Mouse (Mus musculus) hindbrain, embryonic 16.5 days (tissue): ENCODE data around the gene Pimreg. TPM values are rescaled to one million over a fixed set of nuclear protein-coding genes. Genes with fewer than 3 reads are reported as not detected.

ENCODE experiments used
- ATAC-seq: fragments of 200-750 bp; cut with Nextera tagmentation; 2 replicates; pipeline ENCODE4 v1.8.0; 2017; ENCODE audit warnings: moderate TSS enrichment, moderate library complexity
- H3K27ac ChIP-seq: fragments of 300-500 bp; sonication (generic); 2 replicates; pipeline ENCODE4 v1.5.1; 2014; ENCODE audit warnings: low read depth, mild to moderate bottlenecking, control low read depth, low read length, moderate library complexity
- H3K27me3 ChIP-seq: fragments of 300-500 bp; sonication (generic); replicated peaks from 2 replicates; pipeline ENCODE4 v1.6.1; 2014; ENCODE audit warnings: low read length; ENCODE audit not compliant: control insufficient read depth, insufficient read depth
- H3K36me3 ChIP-seq: fragments of 300-500 bp; sonication (generic); 2 replicates; pipeline ENCODE4 v1.6.1; 2014; ENCODE audit warnings: mild to moderate bottlenecking, low read length, moderate library complexity, mixed read lengths; ENCODE audit not compliant: control insufficient read depth, insufficient read depth
- H3K4me1 ChIP-seq: fragments of 300-500 bp; sonication (generic); 2 replicates; pipeline ENCODE4 v1.6.1; 2014; ENCODE audit warnings: low read depth, low read length; ENCODE audit not compliant: control insufficient read depth, insufficient read depth
- H3K4me2 ChIP-seq: fragments of 300-500 bp; sonication (generic); 2 replicates; pipeline ENCODE4 v1.6.1; 2014; ENCODE audit warnings: mild to moderate bottlenecking, low read length, control low read depth, moderate library complexity
- H3K4me3 ChIP-seq: fragments of 300-500 bp; sonication (generic); 2 replicates; pipeline ENCODE4 v1.5.1; 2014; ENCODE audit warnings: mild to moderate bottlenecking, low read length, control low read depth, moderate library complexity
- H3K9ac ChIP-seq: fragments of 300-500 bp; sonication (generic); 2 replicates; pipeline ENCODE4 v1.6.1; 2014; ENCODE audit warnings: low read depth, mild to moderate bottlenecking, control low read depth, low read length, moderate library complexity
- H3K9me3 ChIP-seq: fragments of 300-500 bp; sonication (generic); 2 replicates; pipeline ENCODE4 v1.6.1; 2014; ENCODE audit warnings: mild to moderate bottlenecking, low read length, moderate library complexity; ENCODE audit not compliant: control insufficient read depth
- WGBS: fragments of 180-500 bp; shearing (Covaris S2); extraction: QIAGEN DNeasy Blood & Tissue Kit; methylation state at CpG from one replicate; pipeline ENCODE4 v1.1.7; 2014; 5-methylcytosine and 5-hydroxymethylcytosine counted together
- polyA plus RNA-seq: library from polyadenylated mRNA; unstranded; fragments of >200 nt; fragmentation: Nextera tagmentation; extraction: Ambion mirVana; gene quantifications from 2 replicates; pipeline ENCODE4 v1.2.1, GENCODE M21; 2015

Pimreg gene
- polyA plus RNA-seq, 1 experiment from 2014 or later, result 33.5 TPM

GRCm38 (mm10) chr11:72010940-72011722, 30.7 kb upstream of the Pimreg start:
- peak overlapping the region; percentile 54 for H3K27ac ChIP-seq
- H3K27me3 ChIP-seq, result no peaks in the 10 kb centered on the region
- 43% methylated on average over 9 of the region's 9 CpGs for WGBS
- H3K9me3 ChIP-seq, result no peaks in the 10 kb centered on the region
- no peaks in the 10 kb centered on the region for H3K36me3 ChIP-seq
- no peak overlapping the region for H3K9ac ChIP-seq
- ATAC-seq, result peak; percentile 61
- 0 out of 2 replicates have a peak overlapping the region, but pooled peaks have one; percentile 21 for H3K4me2 ChIP-seq
- H3K4me1 ChIP-seq, result peaks cover 24% of the 10 kb centered on the region
- H3K4me3 ChIP-seq, result no peak overlapping the region

DNA sequence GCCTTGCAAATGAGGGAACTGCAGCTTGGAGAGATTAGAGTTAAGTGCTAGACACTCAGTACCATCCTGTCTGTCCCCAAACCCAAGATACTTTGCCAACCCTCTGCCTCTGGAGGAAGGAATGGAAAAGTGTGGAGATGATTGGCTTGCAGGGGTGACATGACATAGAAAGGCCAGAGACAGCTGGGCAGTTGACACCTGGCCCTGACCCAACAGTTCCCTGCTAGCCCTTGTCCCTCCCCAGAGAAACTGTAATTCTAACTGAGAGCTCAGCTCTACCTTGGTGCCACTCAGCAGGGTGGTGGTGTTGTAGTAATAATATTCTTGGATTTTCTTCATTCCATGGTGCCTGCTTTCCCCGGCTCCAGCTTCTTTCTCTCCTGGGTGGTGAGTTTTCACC, 29.9 kb upstream of the Pimreg start:
- Histone ChIP-seq H3K27ac (peak overlapping the region; percentile 54), H3K4me2 (no peak overlapping the region), H3K9ac (no peak overlapping the region), H3K9me3 (no peaks in the 10 kb centered on the region), H3K27me3 (no peaks in the 10 kb centered on the region), H3K4me1 (peaks cover 24% of the 10 kb centered on the region), H3K4me3 (no peak overlapping the region), H3K36me3 (no peaks in the 10 kb centered on the region)
- WGBS, result 63% methylated on average over 1 of the region's 1 CpGs
- ATAC-seq, result no peak

DNA sequence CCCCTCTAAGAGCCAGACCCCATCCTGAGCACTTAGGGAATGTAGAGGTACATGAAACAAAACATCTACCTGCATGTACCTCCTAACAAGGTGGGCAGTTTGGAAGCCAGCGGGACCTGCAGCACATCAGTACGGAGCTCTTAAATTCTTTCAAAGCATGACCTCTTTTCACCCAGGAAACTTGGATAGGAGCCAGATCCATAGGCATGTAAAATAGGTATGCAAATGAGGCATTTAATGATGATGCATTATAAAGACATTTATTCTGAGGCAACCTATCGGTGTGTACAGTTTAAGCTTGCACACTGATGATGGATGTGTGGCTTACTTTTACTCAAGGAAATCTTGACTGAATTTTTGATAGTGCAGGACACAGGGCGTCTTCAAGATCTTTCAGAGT, 27.2 kb upstream of the Pimreg start:
- H3K9me3 ChIP-seq, result no peaks in the 10 kb centered on the region
- H3K4me3 ChIP-seq, result no peak overlapping the region
- no peaks in the 10 kb centered on the region for H3K27me3 ChIP-seq
- H3K27ac ChIP-seq, result no peak overlapping the region
- no peak for ATAC-seq
- 38% methylated on average over 4 of the region's 4 CpGs for WGBS
- H3K9ac ChIP-seq, result no peak overlapping the region
- H3K36me3 ChIP-seq, result no peaks in the 10 kb centered on the region
- H3K4me2 ChIP-seq, result no peak overlapping the region
- peaks cover 31% of the 10 kb centered on the region for H3K4me1 ChIP-seq

GRCm38 (mm10) chr11:72016518-72017252, 25.1 kb upstream of the Pimreg start:
- Histone ChIP-seq H3K4me2 (no peak overlapping the region), H3K4me3 (no peak overlapping the region), H3K27me3 (no peaks in the 10 kb centered on the region), H3K27ac (no peak overlapping the region), H3K4me1 (peaks cover 13% of the 10 kb centered on the region), H3K9me3 (no peaks in the 10 kb centered on the region), H3K9ac (no peak overlapping the region), H3K36me3 (no peaks in the 10 kb centered on the region)
- no peak for ATAC-seq
- 73% methylated on average over 13 of the region's 13 CpGs for WGBS

DNA sequence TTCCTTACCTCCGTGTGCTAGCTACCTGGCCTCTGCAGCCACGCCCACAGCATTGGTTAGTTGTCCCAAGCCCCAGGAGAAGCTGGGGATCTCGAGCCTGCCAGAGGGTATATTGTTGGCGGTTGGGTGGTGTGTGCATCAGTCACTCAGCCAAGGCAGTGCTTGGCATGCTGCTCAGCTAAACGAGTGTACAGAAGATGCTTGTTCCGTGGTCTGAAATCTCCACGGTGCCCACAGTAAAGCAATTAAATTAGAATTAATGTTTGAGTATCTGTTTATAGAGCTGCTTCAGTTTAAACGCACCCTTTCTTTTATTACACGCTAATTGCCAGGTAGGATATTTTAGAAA, 24.6 kb upstream of the Pimreg start:
- H3K4me2 ChIP-seq, result no peak overlapping the region
- peaks cover 7% of the 10 kb centered on the region for H3K4me1 ChIP-seq
- ATAC-seq, result no peak
- H3K9me3 ChIP-seq, result no peaks in the 10 kb centered on the region
- H3K27me3 ChIP-seq, result no peaks in the 10 kb centered on the region
- no peak overlapping the region for H3K4me3 ChIP-seq
- no peak overlapping the region for H3K9ac ChIP-seq
- H3K27ac ChIP-seq, result no peak overlapping the region
- 54% methylated on average over 9 of the region's 9 CpGs for WGBS
- H3K36me3 ChIP-seq, result no peaks in the 10 kb centered on the region

DNA sequence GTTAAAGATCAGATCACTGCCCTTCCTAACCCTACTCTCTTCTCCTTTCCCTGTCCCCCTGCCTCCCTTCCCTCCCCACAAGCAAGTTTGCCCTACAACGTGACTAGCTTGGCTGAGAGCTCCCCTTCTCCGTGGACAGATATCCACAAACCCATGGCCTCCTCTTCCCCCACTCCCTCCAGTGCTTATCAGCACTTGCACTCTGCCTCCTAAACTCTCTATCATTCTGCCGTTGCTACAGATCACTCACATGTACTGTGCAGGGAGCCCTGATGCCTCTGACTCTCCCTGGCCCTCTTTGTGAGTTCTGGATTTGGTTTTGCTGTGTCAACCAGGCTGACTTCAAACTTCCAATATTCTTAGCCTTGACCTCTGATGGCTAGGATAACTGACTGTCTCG, 20.8 kb upstream of the Pimreg start:
- WGBS, result 80% methylated on average over 4 of the region's 4 CpGs
- H3K4me2 ChIP-seq, result no peak overlapping the region
- no peaks in the 10 kb centered on the region for H3K9me3 ChIP-seq
- no peak overlapping the region for H3K4me3 ChIP-seq
- H3K9ac ChIP-seq, result no peak overlapping the region
- no peaks in the 10 kb centered on the region for H3K27me3 ChIP-seq
- no peak overlapping the region for H3K27ac ChIP-seq
- no peaks in the 10 kb centered on the region for H3K36me3 ChIP-seq
- no peak for ATAC-seq
- H3K4me1 ChIP-seq, result peaks cover 13% of the 10 kb centered on the region

- no peaks in the 10 kb centered on the region for H3K27me3 ChIP-seq
- H3K4me1 ChIP-seq, result peaks cover 7% of the 10 kb centered on the region
- H3K4me3 ChIP-seq, result no peak overlapping the region
- no peak for ATAC-seq
- WGBS, result 85% methylated on average over 6 of the region's 6 CpGs
- no peak overlapping the region for H3K4me2 ChIP-seq
- H3K9me3 ChIP-seq, result no peaks in the 10 kb centered on the region
- no peaks in the 10 kb centered on the region for H3K36me3 ChIP-seq
- H3K27ac ChIP-seq, result no peak overlapping the region
- H3K9ac ChIP-seq, result no peak overlapping the region
Measured at GRCm38 (mm10) chr11:72022827-72023226, 19.0 kb upstream of the Pimreg start.

GRCm38 (mm10) chr11:72023581-72023980, 18.3 kb upstream of the Pimreg start:
- H3K9me3 ChIP-seq, result no peaks in the 10 kb centered on the region
- no peaks in the 10 kb centered on the region for H3K36me3 ChIP-seq
- WGBS, result 30% methylated on average over 9 of the region's 10 CpGs
- no peak overlapping the region for H3K27ac ChIP-seq
- peaks cover 6% of the 10 kb centered on the region for H3K4me1 ChIP-seq
- ATAC-seq, result 0 out of 2 replicates have a peak, but pooled peaks have one; percentile 17
- no peaks in the 10 kb centered on the region; the same call in 1 of the 2 replicates for H3K27me3 ChIP-seq
- H3K9ac ChIP-seq, result no peak overlapping the region
- no peak overlapping the region for H3K4me2 ChIP-seq
- H3K4me3 ChIP-seq, result no peak overlapping the region

DNA sequence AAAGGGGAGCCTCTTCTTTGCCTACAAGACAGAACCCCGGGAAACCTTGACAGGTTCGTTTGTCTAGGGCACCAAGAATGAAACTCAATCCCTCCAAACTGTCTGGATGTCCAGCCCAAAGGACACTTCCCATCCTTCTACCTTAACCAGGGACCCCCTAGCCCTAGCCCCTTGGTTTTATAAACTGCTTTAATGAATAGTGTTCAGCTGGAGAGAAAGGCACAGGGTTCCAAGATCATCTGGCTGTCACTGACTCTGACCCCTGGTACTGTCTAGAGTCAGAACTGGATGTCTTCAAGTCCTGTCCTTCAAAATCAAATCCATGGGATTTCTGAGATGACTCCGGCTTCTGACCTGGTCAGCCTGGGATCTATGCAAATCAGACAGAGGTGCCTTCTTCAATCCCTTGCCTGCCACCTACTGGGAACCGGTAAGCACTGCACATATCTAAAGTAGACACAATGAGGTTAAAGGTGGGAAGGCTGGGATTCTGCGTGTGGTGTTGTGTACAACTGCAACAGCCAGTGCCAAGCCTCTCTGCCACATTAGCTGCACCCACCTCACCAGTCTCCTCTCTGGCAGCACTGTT, 17.5 kb upstream of the Pimreg start:
- Histone ChIP-seq H3K4me2 (no peak overlapping the region), H3K4me1 (peaks cover 8% of the 10 kb centered on the region), H3K27ac (no peak overlapping the region), H3K36me3 (no peaks in the 10 kb centered on the region), H3K9me3 (no peaks in the 10 kb centered on the region), H3K9ac (no peak overlapping the region), H3K4me3 (no peak overlapping the region), H3K27me3 (no peaks in the 10 kb centered on the region; the same call in 1 of the 2 replicates)
- 23% methylated on average over 5 of the region's 5 CpGs for WGBS
- peak; percentile 53; the same call in 1 of the 2 replicates for ATAC-seq
